Mouse (Mus musculus) ovary, postnatal 14 days (tissue): ENCODE measurements around the gene Cryba2.

Source experiments
- DNase-seq: peaks from one replicate; pipeline ENCODE4 v3.0.0; 2022; ENCODE audit warnings: low spot score

Cryba2 gene

DNA sequence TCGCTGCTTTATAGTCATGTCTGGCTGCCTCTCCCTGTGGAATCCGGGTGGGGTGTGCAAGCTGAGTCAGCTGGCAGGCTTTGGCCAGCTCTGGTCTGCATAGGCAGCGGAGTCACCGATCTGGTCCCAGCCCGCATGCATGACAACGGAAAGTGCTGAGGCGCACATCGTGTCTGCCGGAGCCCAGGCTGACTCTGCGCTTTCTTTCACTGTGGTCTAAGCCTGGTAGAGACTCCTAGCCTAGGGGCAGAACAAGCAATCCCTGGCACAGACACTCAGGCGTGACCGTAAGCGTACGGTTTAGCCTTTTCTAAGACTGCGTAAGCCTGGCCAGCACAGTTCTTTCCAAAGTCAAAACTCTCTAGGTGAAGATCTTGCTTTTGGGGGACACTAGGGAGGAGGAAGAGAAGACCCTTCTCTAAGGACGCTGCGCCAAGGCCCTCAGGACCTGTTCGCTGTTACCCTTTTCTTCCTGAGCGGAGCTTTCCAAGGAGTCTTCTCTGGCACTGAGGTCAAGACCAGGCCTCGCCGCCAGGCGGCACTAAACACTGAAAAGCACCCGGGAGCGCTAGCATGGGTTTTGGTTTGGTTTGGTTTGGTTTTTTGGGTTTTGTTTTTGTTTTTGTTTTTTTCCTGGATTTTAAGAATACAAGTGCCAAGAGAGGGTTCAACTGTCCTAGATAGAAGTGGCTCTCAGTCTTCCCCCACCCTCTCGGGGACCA is at the start of gene Cryba2:
Gene Cryba2, minus strand, starts transcription at position 10 of the 722 bp plus-strand sequence.
- peak; percentile 18 for DNase-seq

- no peak for DNase-seq
Observed at GRCm38 (mm10) chr1:74941651-74942360, 48.9 kb upstream of the Cryba2 start.

DNA sequence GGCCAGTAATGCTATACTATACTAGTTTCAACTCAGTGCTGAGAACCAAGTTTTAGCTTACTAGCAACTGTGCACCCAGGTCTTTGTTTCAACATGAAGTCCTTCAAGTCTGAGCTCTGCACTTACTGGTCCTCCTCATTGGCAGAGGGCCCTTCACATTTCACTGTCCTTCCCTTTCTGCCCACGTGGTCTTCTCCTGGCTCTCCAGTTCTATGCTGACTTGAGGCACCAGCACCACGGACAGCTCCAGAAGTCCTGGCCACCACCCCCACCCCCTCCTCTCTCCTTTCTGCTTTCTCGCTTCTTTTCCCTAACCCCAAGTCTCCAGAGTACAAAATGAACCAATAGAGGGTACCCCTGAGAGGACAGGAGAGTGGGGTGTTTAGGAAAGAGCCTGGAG is 46.8 kb upstream of the Cryba2 start:
- DNase-seq, result no peak

GRCm38 (mm10) chr1:74936221-74936830 is 43.4 kb upstream of the Cryba2 start:
- DNase-seq, result no peak

GRCm38 (mm10) chr1:74935402-74935801 is 42.5 kb upstream of the Cryba2 start, which contains the start of gene Cfap65:
Cfap65 (minus strand) TSS chr1:74935599.
- DNase-seq, result peak; percentile 14

- DNase-seq, result no peak
Observed at GRCm38 (mm10) chr1:74927621-74928296, 34.8 kb upstream of the Cryba2 start.

DNA sequence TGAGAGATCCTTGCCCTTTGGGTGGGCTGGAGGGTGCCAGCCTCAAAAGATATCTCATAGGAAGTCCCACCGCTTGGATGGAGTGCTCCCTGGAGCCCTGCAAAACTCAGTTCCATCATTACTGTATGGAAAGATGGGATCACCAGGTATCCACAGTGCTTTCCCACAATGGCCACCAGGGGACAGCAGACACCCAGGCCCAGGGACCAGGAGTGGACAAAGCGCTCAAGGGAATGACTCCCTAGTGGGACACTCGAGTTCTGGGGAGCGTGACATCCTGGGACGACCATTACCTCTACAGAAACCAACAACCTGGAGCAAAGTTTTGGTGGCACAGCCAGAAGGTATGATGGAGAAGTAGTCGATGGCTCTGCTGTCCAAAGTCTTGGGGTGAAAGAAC is 33.8 kb upstream of the Cryba2 start:
- peak; percentile 34 for DNase-seq

DNA sequence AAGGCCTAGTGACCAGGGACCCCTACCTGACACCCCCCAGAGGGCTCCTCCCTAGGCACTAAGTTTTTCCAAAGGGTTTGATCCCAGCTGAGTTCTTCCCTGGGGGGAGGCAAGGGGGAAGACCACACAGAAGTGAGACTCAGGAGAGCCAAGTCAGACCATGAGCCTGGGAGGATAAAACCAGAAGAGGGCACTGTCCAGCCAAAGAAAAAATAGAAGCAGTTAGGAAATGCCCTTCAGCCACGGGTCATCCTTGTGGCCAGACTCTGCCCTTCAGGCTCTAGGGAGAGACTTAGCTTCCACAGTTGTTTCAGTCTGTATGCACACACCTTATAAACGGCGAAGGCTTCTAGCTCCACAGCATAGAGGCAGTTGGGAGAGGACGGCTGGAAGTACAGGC is 31.5 kb upstream of the Cryba2 start:
- no peak for DNase-seq

DNA sequence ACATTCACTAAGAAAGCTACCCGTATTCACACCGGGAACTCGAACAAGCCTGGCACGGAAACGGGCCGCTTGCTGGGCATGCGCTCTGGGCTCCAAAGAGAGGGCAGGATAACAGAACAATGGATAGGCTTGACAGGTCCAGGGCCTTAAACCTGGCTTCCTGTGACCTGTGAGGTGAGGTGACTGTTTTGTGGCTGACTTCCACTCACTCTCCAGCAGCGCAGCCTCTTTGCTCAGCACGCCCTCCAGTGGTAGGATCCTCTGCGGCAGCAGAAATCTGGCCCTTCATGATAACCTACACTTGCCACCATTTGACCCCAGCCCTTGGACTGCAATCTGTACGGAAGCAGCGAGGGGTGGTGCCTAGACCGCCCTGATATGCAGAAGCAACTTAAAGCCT is 22.8 kb upstream of the Cryba2 start:
- no peak for DNase-seq

- DNase-seq, result no peak
Observed at GRCm38 (mm10) chr1:74902191-74902590, 9.2 kb upstream of the Cryba2 start.

GRCm38 (mm10) chr1:74901686-74902085 is 8.7 kb upstream of the Cryba2 start:
- DNase-seq, result peak; percentile 38

GRCm38 (mm10) chr1:74900341-74901285 is 7.7 kb upstream of the Cryba2 start:
- peak; percentile 18 for DNase-seq

- no peak for DNase-seq
Observed at GRCm38 (mm10) chr1:74898656-74899431, 5.9 kb upstream of the Cryba2 start.

DNA sequence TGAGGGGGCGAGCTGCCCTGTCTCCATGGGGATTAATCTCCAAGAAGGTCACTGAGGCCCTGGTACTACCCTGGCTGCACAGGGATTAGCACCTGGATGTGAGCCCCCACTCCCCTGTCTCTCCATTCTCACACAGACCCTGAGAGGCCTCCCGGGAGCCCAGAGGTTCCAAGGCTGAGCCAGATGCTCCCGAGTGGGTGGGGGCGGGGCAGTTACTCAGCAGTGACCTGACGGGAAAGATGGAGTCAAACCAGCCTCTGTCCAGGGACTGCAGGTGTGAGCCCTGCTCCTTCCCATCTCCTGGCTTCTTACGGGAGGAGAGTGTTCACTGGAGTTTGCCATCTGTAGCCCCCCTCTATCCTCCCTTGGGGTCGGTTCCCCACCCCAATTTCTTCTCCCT is 5.0 kb upstream of the Cryba2 start:
- no peak for DNase-seq

- peak; percentile 49 for DNase-seq
Observed at GRCm38 (mm10) chr1:74894966-74895365, 2.0 kb upstream of the Cryba2 start.

- DNase-seq, result no peak
Observed at GRCm38 (mm10) chr1:74892351-74893133, 401 bp downstream of the Cryba2 start.

DNA sequence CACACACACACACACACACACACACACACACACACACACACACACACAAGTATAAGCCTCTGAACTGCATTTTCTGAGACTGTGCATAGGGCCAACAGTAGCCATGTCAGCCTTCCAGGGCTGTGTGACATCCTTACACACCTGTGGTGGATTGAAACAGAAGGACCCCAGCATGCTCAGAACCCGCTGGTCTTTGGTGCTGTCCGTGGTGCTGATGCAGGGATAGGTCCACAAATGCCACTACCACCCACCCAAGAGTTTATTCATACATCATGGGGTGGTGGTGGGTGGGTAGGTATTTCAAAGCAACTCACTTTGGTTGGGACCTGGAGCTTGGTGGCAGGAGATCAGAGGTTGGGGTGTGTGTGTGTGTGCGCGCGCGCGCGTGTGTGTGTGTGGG is 1.4 kb downstream of the Cryba2 start:
- peak; percentile 35 for DNase-seq

- DNase-seq, result no peak
Observed at GRCm38 (mm10) chr1:74885369-74886042, 7.4 kb downstream of the Cryba2 start, which contains the start of gene Fev. Fev (minus strand) TSS chr1:74885419.
